Comparison of ENCODE assay signal across 8 mouse cellular contexts in genomic region chr3:36840650-36841555, GRCm38 (mm10). TPM values are rescaled to one million over a fixed set of nuclear protein-coding genes. Genes with fewer than 3 reads are reported as not detected.
DNase-seq lines count a peak whose midpoint lies in the region; ATAC-seq and TF ChIP-seq lines count a peak whose summit lies in the region.

No protein-coding gene starts in this region.

- peak; percentile 71; the same call in 1 of the 2 replicates for ATAC-seq in forebrain, embryonic 15.5 days (replicated peaks)
- ATAC-seq in lung, embryonic 15.5 days (ENCODE audit: borderline replicate concordance, extremely low read depth, low FRiP score, low TSS enrichment), result peak; percentile 23; the same call in 1 of the 2 replicates
- ATAC-seq in neutrophil, adult 5-6 weeks (ENCODE audit: extremely low read depth, insufficient number of reproducible peaks, low FRiP score, poor library complexity, severe bottlenecking), result peak; percentile 96

- no peak for TF ChIP-seq POLR2A in MEL (IDR thresholded peaks at IDR 0.05; ENCODE audit: control insufficient read depth in 1 of 2, insufficient read depth in 1 of 2, low read depth in 1 of 2, low read length in 2 of 2, poor library complexity in 1 of 2)
- TF ChIP-seq POLR2A in thymus, adult 2 months (IDR thresholded peaks at IDR 0.05; ENCODE audit: control insufficient read depth, extremely low read depth, insufficient read depth, low read length, poor library complexity), result no peak

- no peaks in the 10 kb centered on the region for H3K9me3 ChIP-seq in MEL (replicated peaks; ENCODE audit: insufficient read depth, low read length)
- no peaks in the 10 kb centered on the region for H3K9me3 ChIP-seq in forebrain, embryonic 15.5 days
- H3K9me3 ChIP-seq in hindbrain, embryonic 10.5 days, result no peaks in the 10 kb centered on the region
- no peaks in the 10 kb centered on the region for H3K9me3 ChIP-seq in lung, embryonic 15.5 days

- peak; percentile 86 for TF ChIP-seq RAD21 in MEL (IDR thresholded peaks at IDR 0.05; ENCODE audit: low read depth, low read length)

- TF ChIP-seq CTCF in MEL (IDR thresholded peaks at IDR 0.05 in 2 of 3, conservative IDR thresholded peaks at IDR 0.05 in 1 of 3; ENCODE audit: control insufficient read depth in 1 of 3, insufficient read depth in 1 of 3, low read depth in 2 of 3, low read length in 3 of 3, poor library complexity in 1 of 3, severe bottlenecking in 1 of 3), result peak; percentile 79 to 84 (median 81)
- TF ChIP-seq CTCF in thymus, adult 2 months (IDR thresholded peaks at IDR 0.05; ENCODE audit: borderline replicate concordance, control insufficient read depth, extremely low read depth, insufficient read depth, low read length, poor library complexity), result no peak

- no peak overlapping the region for H3K27ac ChIP-seq in MEL (ENCODE audit: control insufficient read depth, low read depth, low read length)
- no peak overlapping the region for H3K27ac ChIP-seq in forebrain, embryonic 15.5 days (replicated peaks)
- no peak overlapping the region for H3K27ac ChIP-seq in hindbrain, embryonic 10.5 days
- no peak overlapping the region for H3K27ac ChIP-seq in lung, embryonic 15.5 days
- H3K27ac ChIP-seq in thymus, adult 2 months (ENCODE audit: control insufficient read depth, insufficient read depth, low read length), result no peak overlapping the region

- no peak overlapping the region for H3K9ac ChIP-seq in MEL (ENCODE audit: control insufficient read depth, low read depth, low read length, poor library complexity, severe bottlenecking)
- no peak overlapping the region for H3K9ac ChIP-seq in forebrain, embryonic 15.5 days (replicated peaks)
- H3K9ac ChIP-seq in lung, embryonic 15.5 days, result no peak overlapping the region

- H3K36me3 ChIP-seq in MEL (ENCODE audit: control insufficient read depth in 1 of 2, insufficient read depth in 2 of 2, low read length in 2 of 2), result no peaks in the 10 kb centered on the region
- H3K36me3 ChIP-seq in forebrain, embryonic 15.5 days, result no peaks in the 10 kb centered on the region
- no peaks in the 10 kb centered on the region for H3K36me3 ChIP-seq in hindbrain, embryonic 10.5 days
- H3K36me3 ChIP-seq in lung, embryonic 15.5 days, result no peaks in the 10 kb centered on the region
- H3K36me3 ChIP-seq in thymus, adult 2 months (ENCODE audit: control insufficient read depth, insufficient read depth, low read length), result no peaks in the 10 kb centered on the region

- H3K27me3 ChIP-seq in MEL (ENCODE audit: control insufficient read depth in 1 of 2, insufficient read depth in 2 of 2, low read length in 2 of 2), result no peaks in the 10 kb centered on the region
- no peaks in the 10 kb centered on the region for H3K27me3 ChIP-seq in forebrain, embryonic 15.5 days
- H3K27me3 ChIP-seq in hindbrain, embryonic 10.5 days (ENCODE audit: insufficient read depth, poor library complexity, severe bottlenecking), result no peaks in the 10 kb centered on the region
- no peaks in the 10 kb centered on the region for H3K27me3 ChIP-seq in lung, embryonic 15.5 days
- H3K27me3 ChIP-seq in thymus, adult 2 months (ENCODE audit: control insufficient read depth, insufficient read depth, low read length), result no peaks in the 10 kb centered on the region

- TF ChIP-seq EP300 in MEL (IDR thresholded peaks at IDR 0.05; ENCODE audit: low read depth in 1 of 2, low read length in 2 of 2), result no peak

- no peak overlapping the region for H3K4me2 ChIP-seq in forebrain, embryonic 15.5 days (replicated peaks)
- peak overlapping the region; percentile 39; the same call in 1 of the 2 replicates for H3K4me2 ChIP-seq in lung, embryonic 15.5 days

- WGBS in forebrain, embryonic 15.5 days, result 21% methylated on average over 11 of the region's 12 CpGs
- whole genome bisulfite sequencing in hindbrain, embryonic 10.5 days, result 25% methylated on average over 12 of the region's 12 CpGs
- 17% methylated on average over 12 of the region's 12 CpGs for WGBS in lung, embryonic 15.5 days
- 17% methylated on average over 12 of the region's 12 CpGs for whole genome bisulfite sequencing in thymus, adult 2 months

- H3K4me1 ChIP-seq in MEL (ENCODE audit: control insufficient read depth in 1 of 2, insufficient read depth in 2 of 2, low read length in 2 of 2), result no peaks in the 10 kb centered on the region
- 0 out of 2 replicates have a peak, but pooled peaks cover 4% of the 10 kb centered on the region for H3K4me1 ChIP-seq in forebrain, embryonic 15.5 days
- H3K4me1 ChIP-seq in hindbrain, embryonic 10.5 days (replicated peaks), result peaks cover 9% of the 10 kb centered on the region; the same call in 1 of the 2 replicates
- H3K4me1 ChIP-seq in lung, embryonic 15.5 days, result no peaks in the 10 kb centered on the region
- H3K4me1 ChIP-seq in thymus, adult 2 months (replicated peaks; ENCODE audit: control insufficient read depth, insufficient read depth, low read length), result no peaks in the 10 kb centered on the region

- no peak overlapping the region for H3K4me3 ChIP-seq in MEL (ENCODE audit: control insufficient read depth in 1 of 2, insufficient read depth in 1 of 2, low read depth in 2 of 2, low read length in 2 of 2)
- no peak overlapping the region for H3K4me3 ChIP-seq in forebrain, embryonic 15.5 days
- peak overlapping the region; percentile 30; the same call in 1 of the 2 replicates for H3K4me3 ChIP-seq in hindbrain, embryonic 10.5 days
- no peak overlapping the region for H3K4me3 ChIP-seq in lung, embryonic 15.5 days
- no peak overlapping the region for H3K4me3 ChIP-seq in thymus, adult 2 months (ENCODE audit: control insufficient read depth, insufficient read depth, low read length)

- H3K79me2 ChIP-seq in MEL (ENCODE audit: control insufficient read depth, insufficient read depth, low read length, poor library complexity), result no peaks in the 10 kb centered on the region

- DNase-seq in MEL (ENCODE audit: low read depth, low spot score), result peak; percentile 72
- peak; percentile 38 for DNase-seq in cerebellum, adult 11 months
- DNase-seq in hindbrain, embryonic 10.5 days (ENCODE audit: low spot score), result peak; percentile 73
- peak; percentile 50 for DNase-seq in layer of hippocampus, adult 9-10 months (ENCODE audit: low spot score)
- DNase-seq in thymus, adult 2 months, result peak; percentile 74

TF ChIP-seq in MEL, 35 proteins besides CTCF, POLR2A, EP300 and RAD21:
- TF ChIP-seq MEF2A (IDR thresholded peaks at IDR 0.05; ENCODE audit: extremely low read depth, insufficient replicate concordance, low read depth, low read length, poor library complexity, severe bottlenecking), result no peak
- no peak for TF ChIP-seq POLR2AphosphoS5 (IDR thresholded peaks at IDR 0.05; ENCODE audit: borderline replicate concordance, low read depth, low read length)
- TF ChIP-seq GATA1 (IDR thresholded peaks at IDR 0.05; ENCODE audit: low read depth, low read length), result no peak
- peak; percentile 91 for TF ChIP-seq SMC3 (IDR thresholded peaks at IDR 0.05; ENCODE audit: low read depth, low read length)
- peak; percentile 68 for TF ChIP-seq ZC3H11A (IDR thresholded peaks at IDR 0.05; ENCODE audit: low read depth, low read length)

RNA-seq across cellular contexts. Expression of gene 4932438A13Rik, which starts 22.0 kb away (rescaled TPM):
- 11.7 and 12.6 TPM in 2 replicates for total RNA-seq in MEL (2012; rRNA removed)
- polyA plus RNA-seq in MEL (2012; ENCODE audit: insufficient read depth in 1 of 2, insufficient read length in 2 of 2, low read depth in 1 of 2, low replicate concordance in 2 of 2, missing spikeins in 1 of 2), result 100 to 1,000 TPM in 1 of 2 experiments, 10 to 100 TPM in 1; 14.3 to 102 TPM
- 68.7 and 72.7 TPM in 2 replicates for polyA plus RNA-seq in forebrain, embryonic 15.5 days (2015; fragmentation: Nextera tagmentation; extraction: Ambion mirVana)
- polyA plus RNA-seq in hindbrain, embryonic 10.5 days (2016; fragmentation: Nextera tagmentation; extraction: Ambion mirVana), result 37.6 and 38.6 TPM in 2 replicates
- polyA plus RNA-seq in lung, embryonic 15.5 days (2015; fragmentation: Nextera tagmentation; extraction: Ambion mirVana), result 40.9 and 48.7 TPM in 2 replicates
- 125 and 127 TPM in 2 replicates for total RNA-seq in neutrophil, adult 5-6 weeks (2017)
- polyA plus RNA-seq in thymus, adult 2 months (2012; rRNA removed), result 33.4 and 34.4 TPM in 2 replicates

Comparison
In these comparisons a context has a peak if more than half of its experiments do, and no peak if none do; other contexts are left out.
1. ATAC-seq: peak in every context shown above with its lines; median percentile 96 in neutrophil, adult 5-6 weeks; 71 in forebrain, embryonic 15.5 days; 23 in lung, embryonic 15.5 days.